Mouse (Mus musculus) liver, postnatal 0 days (tissue): ENCODE results near the gene Oaz2.

Source experiments
- CTCF ChIP-seq: sonication (generic); IDR thresholded peaks from 2 replicates; pipeline ENCODE4 v1.5.1; 2016; ENCODE audit warnings: antibody characterized with exemption, low read depth
- EP300 ChIP-seq: IDR thresholded peaks from 2 replicates; pipeline ENCODE4 v1.6.1; 2016; ENCODE audit warnings: antibody characterized with exemption, low read depth, mild to moderate bottlenecking

DNA sequence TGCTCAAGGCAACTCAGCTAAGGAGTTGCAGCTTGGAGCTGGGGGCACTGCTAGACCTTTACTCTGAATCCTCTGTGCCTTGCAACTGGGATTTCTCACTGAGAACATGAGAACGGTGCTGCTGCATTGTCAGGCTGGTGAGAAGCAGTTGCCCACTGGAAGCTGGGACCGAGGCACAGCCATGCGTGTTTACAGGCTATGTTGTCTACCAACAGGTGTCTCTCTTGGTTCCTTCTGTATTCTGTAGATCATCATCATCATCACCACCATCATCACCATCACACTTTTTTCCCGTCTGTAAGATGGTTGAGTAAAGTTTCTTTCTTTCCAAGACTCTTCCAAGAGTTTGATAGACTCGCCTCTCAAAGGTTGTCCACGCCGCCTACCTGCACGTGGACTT, at the start of gene Oaz2:
- TF ChIP-seq CTCF (no peak), EP300 (no peak)
